Mouse (Mus musculus) brain, embryonic 14.5 days (tissue): ENCODE results near the gene Olfr1110. TPM values are rescaled to one million over a fixed set of nuclear protein-coding genes. Genes with fewer than 3 reads are reported as not detected.
"Not testable (repeated sequence)": the region's sequence is repeated elsewhere in the genome, so short reads cannot be mapped to it uniquely, and the experiment has no call there.

Experiments
- DNase-seq: peaks from one replicate; pipeline ENCODE4 v3.0.0-alpha.2; 2011; ENCODE audit warnings: low read depth
- CTCF ChIP-seq: fragments of 200-500 bp; IDR thresholded peaks from 2 replicates; pipeline ENCODE4 v1.5.1; 2012; ENCODE audit warnings: inconsistent platforms, mild to moderate bottlenecking, moderate library complexity, borderline replicate concordance; ENCODE audit not compliant: insufficient read depth, insufficient read length; ENCODE audit errors: extremely low read depth
- POLR2A ChIP-seq: fragments of 200-500 bp; IDR thresholded peaks from 2 replicates; pipeline ENCODE4 v1.6.1; 2012; ENCODE audit warnings: mild to moderate bottlenecking, inconsistent platforms, borderline replicate concordance; ENCODE audit not compliant: poor library complexity, insufficient read depth, insufficient read length, severe bottlenecking; ENCODE audit errors: extremely low read depth
- polyA plus RNA-seq: library from polyadenylated mRNA; depleted of rRNA; stranded (reverse); fragments of >200 nt; gene quantifications from 2 replicates; pipeline ENCODE4 v1.2.3, GENCODE M21; 2012; rRNA removed

The Olfr1110 gene
- not detected in 2 replicates for polyA plus RNA-seq

GRCm38 (mm10) chr2:87140200-87140599, at the start of gene Olfr1110:
Olfr1110 (minus strand) TSS chr2:87140300.
- no peak for TF ChIP-seq CTCF
- no peak for TF ChIP-seq POLR2A
- no peak for DNase-seq

- DNase-seq: no peak
- TF ChIP-seq CTCF (no peak), POLR2A (no peak)
Measured at GRCm38 (mm10) chr2:87187498-87187897, 47.4 kb upstream of the Olfr1110 start, which contains the start of gene Olfr1112. Olfr1112 (plus strand) TSS chr2:87187798.

DNA sequence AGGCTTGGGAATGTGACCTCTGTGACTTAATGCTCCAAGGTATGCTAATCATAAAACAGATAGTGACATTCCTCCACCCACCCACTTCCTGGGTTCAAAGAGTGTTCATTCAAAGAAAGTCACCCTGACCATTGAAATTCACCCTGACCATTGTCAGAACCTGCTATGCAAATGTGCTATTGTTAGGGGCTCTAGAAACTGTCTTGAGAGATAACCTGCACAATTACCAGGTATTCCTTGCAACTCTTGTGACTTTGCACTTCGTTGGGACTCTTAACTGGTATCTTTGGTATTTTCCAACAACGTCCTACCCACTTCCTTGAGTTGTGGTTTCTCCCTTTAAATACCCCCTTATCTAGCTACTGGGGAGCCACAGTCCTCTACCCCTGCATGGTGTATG, 27.6 kb upstream of the Olfr1110 start:
- DNase-seq: not testable (repeated sequence)

DNA sequence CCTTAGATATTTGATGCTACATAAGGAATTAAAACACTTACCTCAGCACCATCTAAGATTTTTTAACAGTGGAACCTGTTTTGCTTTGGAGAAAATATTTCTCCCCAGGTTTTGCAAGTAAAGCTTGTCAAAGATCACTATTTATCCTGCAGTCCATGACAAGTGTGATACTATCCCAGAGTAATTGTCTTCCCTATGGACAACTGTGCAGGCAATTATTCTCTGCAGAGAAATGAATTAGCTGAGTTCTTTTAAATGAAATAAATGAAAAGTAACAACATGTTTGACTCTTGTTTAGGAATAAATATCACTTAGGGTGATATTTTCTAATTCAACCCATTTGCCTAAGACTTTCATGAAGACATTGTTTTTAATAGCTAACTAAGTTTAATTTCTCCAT, 12.4 kb upstream of the Olfr1110 start, which contains the start of gene Olfr1111:
Gene Olfr1111 (minus strand): TSS at position 101 of the 400 bp plus-strand sequence.
- no peak for TF ChIP-seq POLR2A
- no peak for TF ChIP-seq CTCF
- no peak for DNase-seq

DNA sequence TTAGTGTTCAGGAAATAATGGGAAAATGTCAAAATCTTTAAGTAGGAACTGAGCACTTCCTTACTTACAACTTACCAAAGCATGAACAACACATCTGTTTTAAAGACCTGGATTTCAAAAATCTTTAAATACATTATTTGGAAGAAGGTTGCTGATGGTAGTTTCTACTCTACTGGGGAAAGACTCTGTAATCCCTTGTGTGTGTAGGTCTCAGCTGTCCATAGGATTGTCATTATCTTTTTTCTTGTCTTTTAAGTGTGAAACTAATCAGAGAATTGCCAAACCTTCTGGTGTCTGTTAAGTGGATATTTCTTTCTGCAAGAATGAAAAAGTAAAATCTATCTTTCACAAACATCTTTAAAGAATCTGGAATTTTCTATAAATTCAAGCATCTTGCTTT, 25.6 kb downstream of the Olfr1110 start, which contains the start of gene Olfr259:
Gene Olfr259 (minus strand): TSS at position 101 of the 400 bp plus-strand sequence.
- TF ChIP-seq POLR2A (no peak), CTCF (no peak)
- no peak for DNase-seq

GRCm38 (mm10) chr2:87095908-87096307, 44.2 kb downstream of the Olfr1110 start, which contains the start of gene Olfr1109:
Olfr1109 (minus strand) TSS chr2:87096008.
- TF ChIP-seq CTCF: no peak
- TF ChIP-seq POLR2A: no peak
- DNase-seq: no peak

Other genes with a start within 250 kb of the Olfr1110 start
- not detected in 2 replicates for gene Olfr1097, start 248.1 kb downstream of the Olfr1110 start, polyA plus RNA-seq
- gene Olfr1098, start 215.8 kb downstream of the Olfr1110 start, polyA plus RNA-seq: not detected in 2 replicates
- gene Olfr1099, start 179.6 kb downstream of the Olfr1110 start, polyA plus RNA-seq: not detected in 2 replicates
- gene Olfr1100, start 160.3 kb downstream of the Olfr1110 start, polyA plus RNA-seq: not detected in 2 replicates
- not detected in 2 replicates for gene Olfr1101, start 149.1 kb downstream of the Olfr1110 start, polyA plus RNA-seq
- gene Olfr1102, start 141.9 kb downstream of the Olfr1110 start, polyA plus RNA-seq: not detected in 2 replicates
- not detected in 2 replicates for gene Olfr1104, start 113.2 kb downstream of the Olfr1110 start, polyA plus RNA-seq
- not detected in 2 replicates for gene Olfr1105, start 103.8 kb downstream of the Olfr1110 start, polyA plus RNA-seq
- not detected in 2 replicates for gene Olfr1106, start 88.0 kb downstream of the Olfr1110 start, polyA plus RNA-seq
- not detected in 2 replicates for gene Olfr1107, start 64.5 kb downstream of the Olfr1110 start, polyA plus RNA-seq
- not detected in 2 replicates for gene Olfr1109, start 44.3 kb downstream of the Olfr1110 start, polyA plus RNA-seq
- not detected in 2 replicates for gene Olfr259, start 25.7 kb downstream of the Olfr1110 start, polyA plus RNA-seq
- gene Olfr1111, start 12.3 kb upstream of the Olfr1110 start, polyA plus RNA-seq: not detected in 2 replicates
- gene Olfr1112, start 47.5 kb upstream of the Olfr1110 start, polyA plus RNA-seq: not detected in 2 replicates
- gene Olfr1113, start 68.7 kb upstream of the Olfr1110 start, polyA plus RNA-seq: not detected in 2 replicates
- gene Olfr1115, start 107.7 kb upstream of the Olfr1110 start, polyA plus RNA-seq: not detected in 2 replicates
- not detected in 2 replicates for gene Olfr1116, start 127.2 kb upstream of the Olfr1110 start, polyA plus RNA-seq
- not detected in 2 replicates for gene Olfr1118, start 167.3 kb upstream of the Olfr1110 start, polyA plus RNA-seq
- not detected in 2 replicates for gene Olfr1120, start 214.5 kb upstream of the Olfr1110 start, polyA plus RNA-seq
- not detected in 2 replicates for gene Olfr1121, start 229.6 kb upstream of the Olfr1110 start, polyA plus RNA-seq
- not detected in 2 replicates for gene Olfr1122, start 245.5 kb upstream of the Olfr1110 start, polyA plus RNA-seq